Mouse (Mus musculus): Measurements from ENCODE around the gene Tmem107.
A peak's percentile ranks its signal among the peaks of the same experiment; 100 is the strongest.

Gene Tmem107

GRCm38 (mm10) chr11:69106842-69107241 lies 36.2 kb downstream of the Tmem107 start:
- no peak for DNase-seq (ENCODE audit: low read depth, low spot score)

DNA sequence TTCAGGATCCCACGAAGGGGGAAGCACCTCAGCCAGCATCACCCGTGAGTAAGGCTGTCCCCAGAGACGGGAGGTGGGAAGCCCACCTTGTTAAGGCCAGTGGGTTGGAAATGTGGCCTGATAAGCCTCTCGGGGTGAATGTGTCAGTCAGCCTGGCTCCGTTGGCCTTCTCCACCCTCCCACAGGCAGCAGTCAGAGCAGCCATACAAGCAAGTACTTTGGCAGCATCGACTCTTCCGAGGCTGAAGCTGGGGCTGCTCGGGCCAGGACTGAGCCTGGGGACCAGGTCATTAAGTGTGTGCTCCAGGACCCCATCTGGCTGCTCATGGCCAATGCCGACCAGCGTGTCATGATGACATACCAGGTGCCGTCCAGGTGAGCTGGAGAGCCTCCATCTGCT lies 37.1 kb downstream of the Tmem107 start:
- DNase-seq (ENCODE audit: low read depth, low spot score), result no peak

DNA sequence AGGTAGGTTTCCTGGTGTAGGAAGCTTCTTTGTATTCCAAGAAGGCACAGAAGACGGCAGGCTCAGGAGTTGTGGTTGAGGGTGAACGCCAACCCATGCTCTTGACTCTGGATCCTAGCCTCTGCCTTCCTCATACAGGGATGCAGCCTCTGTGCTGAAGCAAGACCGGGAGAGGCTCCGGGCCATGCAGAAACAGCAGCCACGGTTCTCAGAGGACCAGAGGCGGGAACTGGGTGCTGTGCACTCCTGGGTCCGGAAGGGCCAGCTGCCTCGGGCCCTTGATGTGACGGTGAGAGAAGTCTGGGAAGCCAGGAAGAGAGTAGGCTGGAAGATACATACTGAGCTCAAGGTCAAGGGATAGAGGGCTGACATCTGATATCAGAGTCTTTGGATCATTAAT lies 37.6 kb downstream of the Tmem107 start:
- no peak for DNase-seq (ENCODE audit: low read depth, low spot score)

GRCm38 (mm10) chr11:69109032-69109900 lies 38.7 kb downstream of the Tmem107 start:
- no peak for DNase-seq (ENCODE audit: low read depth, low spot score)

DNA sequence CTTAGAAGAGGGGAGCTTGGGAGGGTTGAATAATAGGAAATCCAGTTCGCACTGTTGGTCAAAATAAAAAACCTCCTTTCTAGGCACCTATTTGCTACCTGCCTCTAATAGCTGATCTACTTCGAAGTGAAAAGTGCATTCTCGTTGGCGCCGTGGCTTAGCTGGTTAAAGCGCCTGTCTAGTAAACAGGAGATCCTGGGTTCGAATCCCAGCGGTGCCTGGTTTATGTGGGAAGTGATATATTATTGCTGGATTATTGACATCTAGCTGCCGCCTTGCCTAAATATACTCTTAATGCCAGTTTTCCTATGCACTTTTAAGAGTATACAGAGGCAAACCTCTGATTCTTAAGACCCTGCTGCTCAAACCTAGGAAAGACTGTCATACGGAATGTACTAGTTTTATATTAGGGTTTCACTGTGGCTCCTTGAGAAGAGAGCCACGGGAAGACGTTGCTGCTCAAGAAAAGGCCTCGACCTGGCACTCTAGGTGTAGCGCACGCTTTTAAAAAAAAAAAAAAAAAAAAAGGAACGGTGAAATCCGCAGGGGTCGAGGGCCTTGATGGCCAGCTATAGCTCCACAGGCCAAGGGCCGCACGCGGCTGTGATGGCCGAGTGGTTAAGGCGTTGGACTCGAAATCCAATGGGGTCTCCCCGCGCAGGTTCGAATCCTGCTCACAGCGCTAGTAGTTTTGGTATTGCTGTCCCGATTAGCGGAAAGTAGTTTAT lies 39.9 kb downstream of the Tmem107 start:
- DNase-seq (ENCODE audit: low read depth, low spot score), result peak; percentile 88

DNA sequence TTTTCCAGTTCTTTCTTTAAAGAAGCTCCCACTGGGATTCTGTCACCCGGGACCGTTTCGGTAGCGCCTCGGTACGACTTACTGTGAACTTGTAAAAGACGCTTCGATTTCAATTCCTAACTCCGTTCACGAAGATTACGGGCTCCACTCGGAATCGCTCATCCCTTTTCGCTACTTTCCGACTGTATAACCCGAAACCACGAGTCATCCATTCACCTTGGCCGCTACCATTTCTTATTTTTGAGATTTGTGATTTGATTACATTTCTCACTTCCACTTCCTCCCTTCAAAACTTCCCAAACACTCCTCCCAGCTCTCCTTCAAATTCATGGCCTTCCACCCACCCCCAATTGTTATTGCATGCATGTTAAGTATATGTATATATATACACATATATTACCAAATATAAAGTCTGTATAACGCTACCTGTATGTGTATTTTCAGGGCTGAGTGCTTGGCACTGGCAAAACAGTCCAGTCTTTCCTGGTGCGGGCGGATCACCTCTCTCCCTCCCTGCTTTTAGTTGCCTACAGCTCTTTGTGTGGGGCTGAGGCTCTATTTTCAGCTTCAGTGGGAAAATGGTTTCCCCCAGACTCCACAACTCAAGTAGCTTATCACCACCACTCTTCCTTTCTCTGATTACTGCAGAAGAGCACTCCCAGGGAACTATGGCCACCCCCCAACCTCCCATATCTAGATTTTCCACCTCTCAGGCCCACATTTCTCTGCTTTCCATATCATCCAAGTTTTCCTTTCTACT lies 40.6 kb downstream of the Tmem107 start:
- no peak for DNase-seq (ENCODE audit: low read depth, low spot score)

DNA sequence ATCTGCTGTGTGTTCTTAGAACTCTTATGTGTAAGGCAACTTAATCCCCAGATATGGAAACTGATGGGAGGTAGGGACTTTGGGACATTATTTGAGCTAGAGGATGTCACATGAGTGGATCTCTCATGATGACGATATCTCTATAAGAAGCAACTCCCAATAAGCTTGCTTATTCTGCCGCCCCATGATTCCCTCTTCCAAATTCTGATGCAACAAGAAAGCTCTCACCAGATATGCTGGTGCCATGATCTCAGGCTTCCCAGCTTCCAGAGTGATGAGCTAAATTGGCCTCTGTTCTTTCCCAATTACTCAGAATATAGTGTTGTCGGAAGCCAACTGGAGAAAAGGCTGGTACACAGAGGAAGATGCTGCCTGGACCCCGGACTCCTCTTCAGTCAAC lies 41.3 kb downstream of the Tmem107 start:
- DNase-seq (ENCODE audit: low read depth, low spot score), result no peak

DNA sequence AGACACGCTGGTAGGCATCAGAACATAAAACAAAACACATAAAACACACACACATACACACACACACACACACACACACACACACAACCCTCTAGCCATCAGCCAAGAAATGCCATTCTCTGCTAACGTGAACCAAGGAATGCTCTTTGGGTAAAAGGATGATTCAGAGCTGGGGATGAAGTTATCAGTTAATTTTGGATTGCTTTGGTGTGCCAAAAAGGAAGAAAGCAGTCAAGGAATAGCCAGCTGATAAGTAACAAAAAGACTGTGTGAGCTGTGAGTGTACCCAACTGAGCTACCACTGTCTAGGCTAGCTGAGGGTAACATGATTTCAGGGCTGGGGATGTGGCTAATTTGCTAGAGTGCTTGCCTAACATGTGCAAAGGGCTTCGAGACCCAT lies 43.4 kb downstream of the Tmem107 start:
- DNase-seq (ENCODE audit: low read depth, low spot score), result no peak

DNA sequence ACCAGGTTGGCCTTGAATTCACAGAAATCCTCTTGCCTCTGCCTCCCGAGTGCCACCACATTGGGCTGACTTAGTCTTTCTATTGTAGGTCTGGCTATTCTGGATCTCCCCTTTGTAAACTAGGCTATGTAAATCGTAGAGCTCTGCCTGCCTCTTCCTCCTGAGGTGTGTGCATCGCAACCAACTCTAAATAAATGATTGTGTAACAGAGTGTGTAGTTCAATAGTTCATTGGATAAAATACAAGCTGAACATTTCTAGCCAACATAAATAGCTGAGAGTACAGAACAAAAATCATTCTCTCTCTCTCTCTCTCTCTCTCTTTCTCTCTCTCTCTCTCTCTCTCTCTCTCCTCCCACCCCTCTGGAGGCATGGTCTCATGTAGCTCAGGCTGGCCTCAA lies 44.0 kb downstream of the Tmem107 start:
- DNase-seq (ENCODE audit: low read depth, low spot score), result no peak

- no peak for DNase-seq (ENCODE audit: low read depth, low spot score)
These were observed 46.2 kb downstream of the Tmem107 start for GRCm38 (mm10) chr11:69116843-69117242.

DNA sequence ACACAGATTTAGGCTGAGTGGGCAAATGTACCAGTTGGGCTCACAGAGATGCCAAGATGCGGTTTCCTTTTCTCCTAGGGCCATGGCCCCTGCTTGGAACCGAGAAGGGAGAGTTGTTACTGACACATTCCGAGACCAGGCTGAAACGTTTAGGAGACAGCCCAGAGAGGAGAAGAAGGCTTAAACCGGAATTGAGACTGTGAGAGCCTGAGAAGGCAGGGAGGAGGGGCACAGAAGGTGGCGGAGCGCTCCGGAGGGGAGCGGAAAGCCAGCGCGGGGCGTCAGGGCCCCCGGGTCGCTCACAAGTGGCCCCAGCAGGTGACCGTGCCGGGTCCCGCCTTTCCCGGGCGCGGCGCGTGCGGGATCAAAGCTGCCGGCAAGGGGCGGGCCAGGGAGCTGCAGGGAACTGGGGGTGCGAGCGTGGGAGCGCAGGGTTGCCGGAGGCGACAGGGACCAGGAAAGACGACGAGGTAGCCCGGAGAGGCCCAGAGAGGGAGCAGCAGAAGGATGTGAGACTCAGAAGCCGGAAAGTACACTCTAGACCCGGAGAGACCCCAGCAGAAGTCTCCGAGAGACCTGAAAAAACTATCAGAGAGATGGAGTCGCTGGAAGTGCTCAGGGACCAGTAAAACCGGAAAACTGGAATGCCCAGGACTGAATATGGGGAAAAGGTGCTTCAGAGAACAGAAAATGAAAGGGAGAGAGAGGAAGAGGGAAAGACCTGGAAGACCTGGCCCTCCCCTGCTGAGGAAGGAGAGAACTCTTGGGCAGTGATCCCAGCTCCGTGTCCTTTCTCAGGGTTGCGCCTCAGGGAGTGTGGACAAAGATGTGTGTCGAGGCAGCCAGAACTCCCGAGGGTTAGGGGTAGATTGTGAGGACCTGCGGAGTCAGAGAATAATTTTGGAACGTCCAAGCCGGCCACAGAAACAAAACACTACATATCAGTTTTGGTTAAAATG lies 47.4 kb downstream of the Tmem107 start:
- DNase-seq (ENCODE audit: low read depth, low spot score), result no peak

DNA sequence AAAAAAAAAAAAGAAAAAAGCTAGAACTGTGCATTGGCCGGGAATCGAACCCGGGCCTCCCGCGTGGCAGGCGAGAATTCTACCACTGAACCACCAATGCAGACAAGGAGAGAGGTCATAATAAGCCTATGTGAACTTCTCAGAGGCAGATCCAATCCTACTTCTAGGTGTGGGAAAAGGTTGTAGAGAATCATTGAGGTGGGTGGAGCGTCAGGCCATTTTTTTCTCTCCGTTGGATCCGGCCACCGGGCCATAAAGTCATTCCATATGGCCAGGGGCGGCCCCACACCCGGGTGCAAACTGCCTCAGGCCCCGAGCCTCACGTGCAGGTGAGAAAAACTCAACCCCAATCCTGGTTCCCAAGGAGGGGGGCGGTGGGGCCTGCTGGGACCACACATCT lies 48.2 kb downstream of the Tmem107 start:
- DNase-seq (ENCODE audit: low read depth, low spot score), result peak; percentile 88

GRCm38 (mm10) chr11:69119446-69120155 lies 49.0 kb downstream of the Tmem107 start:
- DNase-seq (ENCODE audit: low read depth, low spot score), result no peak

GRCm38 (mm10) chr11:69120221-69121000 lies 49.8 kb downstream of the Tmem107 start, which contains the start of gene Hes7:
Gene Hes7 (plus strand): TSS chr11:69120404.
- DNase-seq (ENCODE audit: low read depth, low spot score), result no peak

GRCm38 (mm10) chr11:69121001-69121740 lies 50.6 kb downstream of the Tmem107 start:
- no peak for DNase-seq (ENCODE audit: low read depth, low spot score)

- DNase-seq (ENCODE audit: low read depth, low spot score), result no peak
These were observed 51.2 kb downstream of the Tmem107 start for GRCm38 (mm10) chr11:69121741-69122335.

- peak; percentile 82 for DNase-seq (ENCODE audit: low read depth, low spot score)
These were observed 51.8 kb downstream of the Tmem107 start, which contains the start of gene 9130213A22Rik for GRCm38 (mm10) chr11:69122336-69122951. Gene 9130213A22Rik (minus strand): TSS chr11:69122589.

Measured in skeletal muscle tissue, adult 2 months (tissue).